Mouse (Mus musculus): Measurements from ENCODE around the gene Kiss1r.
"Not testable (repeated sequence)": the region's sequence is repeated elsewhere in the genome, so short reads cannot be mapped to it uniquely, and the experiment has no call there.

The Kiss1r gene

DNA sequence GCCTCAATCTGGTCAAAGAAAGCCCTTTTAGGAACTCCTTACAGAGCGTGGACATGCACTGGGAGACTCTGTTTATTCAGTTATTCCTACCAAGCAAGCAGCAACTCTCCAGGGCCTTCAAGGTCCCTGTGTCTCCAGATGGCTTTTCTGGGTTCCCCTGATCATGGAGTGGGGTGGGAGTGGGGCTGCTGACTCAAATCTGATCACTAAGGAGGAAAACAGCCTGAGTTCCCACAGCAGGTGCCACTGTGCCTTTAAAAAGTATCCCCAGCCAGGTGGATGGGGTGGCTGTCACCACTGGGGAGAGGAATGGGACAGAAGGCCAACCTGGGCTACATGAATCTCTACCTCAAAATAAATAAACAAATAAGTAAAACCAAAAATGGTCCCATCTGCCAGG is 26.2 kb downstream of the Kiss1r start:
- no peak for DNase-seq

DNA sequence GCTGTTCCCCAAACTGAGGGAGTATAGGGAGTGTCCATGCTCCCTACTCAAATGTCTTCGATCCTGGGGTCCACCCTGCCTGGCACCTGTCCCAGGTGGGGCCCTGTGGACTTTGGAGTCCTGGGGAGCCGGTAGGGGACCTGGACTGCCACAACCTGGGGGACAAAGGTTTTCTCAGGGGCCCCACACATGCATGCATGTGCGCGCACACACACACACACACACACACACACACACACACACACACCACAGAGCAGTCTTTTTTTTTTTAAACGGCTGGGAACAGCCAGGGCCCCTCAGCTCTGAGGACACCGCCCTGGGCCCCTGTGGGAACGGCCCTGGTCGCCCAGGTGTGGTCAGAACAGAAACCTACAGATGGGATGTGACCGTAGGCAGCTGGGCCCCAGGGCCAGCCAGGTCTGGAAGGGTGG is 26.7 kb downstream of the Kiss1r start:
- DNase-seq, result no peak

DNA sequence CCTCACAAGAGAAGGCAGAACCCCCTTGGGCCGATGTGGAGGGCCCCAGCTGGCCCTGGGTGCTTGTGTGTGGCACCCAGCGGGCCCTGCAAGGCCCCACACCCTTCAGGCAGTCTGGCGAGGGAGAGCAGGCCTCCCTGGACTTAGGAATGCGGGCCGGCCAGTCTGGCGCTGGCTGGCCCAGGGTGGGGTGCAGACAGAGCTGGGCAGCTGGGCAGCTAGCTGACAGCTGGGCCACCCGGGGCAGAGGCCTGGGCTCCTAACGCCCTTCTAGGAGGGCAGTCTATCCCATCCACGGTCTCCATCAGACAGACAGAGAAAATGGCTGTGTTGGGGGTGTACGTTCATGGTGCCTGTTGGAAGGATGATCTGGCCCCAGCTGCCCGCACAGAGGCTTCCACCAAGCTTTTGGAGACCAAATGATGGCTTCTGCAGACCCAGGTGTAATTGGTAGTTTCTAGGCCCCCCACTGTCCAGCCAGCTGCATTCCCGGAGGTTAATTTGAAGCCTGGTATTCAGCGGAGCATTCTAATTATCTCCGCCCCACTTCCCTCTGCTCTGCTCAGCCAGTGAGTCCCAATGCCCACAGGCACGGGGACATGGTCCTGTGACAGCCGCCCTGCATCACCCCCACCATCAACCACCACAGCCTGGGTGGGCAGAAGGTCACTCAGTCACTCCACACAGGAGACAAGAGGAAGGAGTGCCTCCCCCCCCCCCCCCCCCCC is 28.9 kb downstream of the Kiss1r start:
- no peak for DNase-seq

DNA sequence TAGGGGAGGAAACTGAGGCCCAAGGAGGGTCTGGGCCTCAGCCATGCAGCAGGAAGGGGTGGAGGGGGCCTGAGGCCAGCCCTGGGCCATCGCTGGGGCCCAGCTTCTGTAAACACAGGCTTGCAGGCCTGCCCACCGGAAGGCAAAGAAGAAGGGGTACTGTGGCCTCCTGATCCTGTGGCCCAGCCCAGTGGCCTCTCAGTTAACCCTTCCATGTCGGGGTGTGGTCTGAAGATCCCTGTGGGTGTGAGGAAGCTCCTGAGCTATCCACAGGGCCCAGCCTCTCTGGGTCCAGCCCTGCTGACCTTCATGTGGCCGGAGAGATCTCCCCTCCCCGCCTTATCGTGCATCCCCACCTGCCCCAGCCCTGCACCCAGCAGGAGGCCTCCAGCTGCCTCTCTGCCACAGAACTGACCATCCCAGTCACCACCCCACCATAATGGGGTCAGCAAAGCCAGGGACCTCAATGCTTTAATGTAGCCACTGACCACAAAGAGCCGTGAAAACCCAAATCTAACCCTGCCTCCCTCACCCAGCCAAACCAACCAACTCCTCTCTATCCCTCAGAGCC is 30.1 kb downstream of the Kiss1r start:
- no peak for DNase-seq

DNA sequence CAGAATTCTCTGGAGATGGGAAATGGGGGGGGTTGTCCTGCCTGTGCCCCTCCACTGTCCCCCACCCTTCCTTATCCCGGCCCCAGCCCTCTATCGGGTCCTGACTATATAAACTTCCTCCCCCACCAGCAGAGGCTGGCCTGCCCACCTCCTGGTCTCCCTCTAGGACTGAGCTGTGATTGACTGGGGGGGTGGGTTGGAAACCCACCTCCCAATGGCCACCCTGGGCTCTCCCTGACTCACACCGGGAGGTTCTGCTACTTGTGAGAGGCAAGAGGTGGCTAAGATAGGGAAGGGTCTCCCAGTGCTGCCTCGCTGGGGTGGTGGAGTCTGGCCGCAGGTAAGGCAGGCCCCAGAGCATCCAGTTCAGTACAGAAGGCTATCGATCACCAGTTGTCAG is 30.7 kb downstream of the Kiss1r start:
- no peak for DNase-seq

DNA sequence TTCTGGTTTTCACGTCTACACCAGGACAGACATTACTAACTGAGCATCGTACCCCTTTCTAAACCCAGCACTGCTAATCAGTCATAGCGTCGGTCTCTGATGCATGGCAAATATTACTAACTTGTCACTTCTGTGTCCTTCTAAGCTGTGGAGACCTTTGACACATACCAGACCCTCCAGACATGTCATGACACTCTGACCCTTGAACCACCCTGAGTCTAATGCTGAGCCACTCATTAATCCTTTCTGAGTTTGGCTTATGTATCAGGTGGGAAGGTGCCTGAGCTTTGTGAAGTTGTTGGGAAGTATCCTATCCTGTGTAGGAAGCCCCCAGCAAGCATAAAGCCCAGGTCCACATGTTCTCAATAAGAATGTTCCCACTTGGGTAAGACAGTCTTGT is 33.1 kb downstream of the Kiss1r start:
- no peak for DNase-seq

DNA sequence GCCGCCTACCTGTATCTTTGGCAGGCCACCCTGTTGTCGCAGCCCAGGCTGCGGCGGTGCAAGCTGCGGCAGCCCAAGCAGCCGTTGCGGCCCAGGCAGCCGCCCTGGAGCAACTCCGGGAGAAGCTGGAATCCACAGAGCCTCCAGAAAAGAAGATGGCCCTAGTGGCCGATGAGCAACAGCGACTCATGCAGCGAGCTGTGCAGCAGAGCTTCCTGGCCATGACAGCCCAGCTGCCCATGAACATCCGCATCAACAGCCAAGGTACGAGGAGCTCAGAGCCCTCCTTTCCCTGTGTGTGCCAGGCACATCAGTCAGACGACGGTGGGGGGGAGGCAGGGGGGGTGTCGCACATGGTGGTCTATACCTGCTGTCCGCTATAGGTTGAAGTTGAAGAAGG is 33.9 kb downstream of the Kiss1r start:
- no peak for DNase-seq

DNA sequence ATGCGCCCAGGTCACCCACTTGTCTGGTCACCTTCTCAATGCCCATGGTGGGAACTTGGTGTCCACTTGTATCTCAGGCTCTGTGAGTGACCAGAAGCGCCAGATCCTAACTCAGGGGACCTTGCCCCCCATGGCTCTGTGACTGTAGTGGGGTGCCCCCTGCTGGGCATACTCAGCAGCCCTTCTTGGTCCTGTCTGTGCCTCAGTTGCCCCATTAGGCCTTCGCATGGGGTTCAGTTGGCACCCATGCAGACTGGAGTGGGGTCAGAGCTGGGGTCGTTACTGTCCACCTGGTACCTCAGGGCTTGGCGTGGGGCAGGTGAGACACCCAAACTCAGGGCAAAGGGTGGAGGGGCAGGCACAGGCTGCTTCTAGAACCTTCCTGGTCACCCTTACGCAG is 37.2 kb downstream of the Kiss1r start:
- DNase-seq, result peak; percentile 64 to 66

DNA sequence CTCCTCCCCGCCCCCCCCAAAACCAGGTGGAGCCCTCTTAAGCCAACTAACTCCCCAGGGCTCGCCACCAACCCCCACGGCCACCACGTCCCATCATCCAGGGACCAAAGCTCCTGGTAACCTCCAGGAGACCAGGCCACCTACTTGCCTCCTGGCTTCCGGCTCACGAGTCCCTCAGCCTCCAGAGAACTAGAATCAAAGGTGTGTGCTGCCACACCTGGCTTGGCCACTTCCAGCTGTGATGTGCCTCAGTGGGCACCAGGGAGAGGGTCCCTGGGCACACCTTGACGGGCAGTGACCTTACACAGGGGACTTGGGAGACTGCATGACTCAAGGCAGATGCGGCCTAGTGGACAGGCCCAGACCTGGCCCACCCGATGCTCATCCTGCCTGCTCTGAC is 38.9 kb downstream of the Kiss1r start:
- DNase-seq, result no peak

DNA sequence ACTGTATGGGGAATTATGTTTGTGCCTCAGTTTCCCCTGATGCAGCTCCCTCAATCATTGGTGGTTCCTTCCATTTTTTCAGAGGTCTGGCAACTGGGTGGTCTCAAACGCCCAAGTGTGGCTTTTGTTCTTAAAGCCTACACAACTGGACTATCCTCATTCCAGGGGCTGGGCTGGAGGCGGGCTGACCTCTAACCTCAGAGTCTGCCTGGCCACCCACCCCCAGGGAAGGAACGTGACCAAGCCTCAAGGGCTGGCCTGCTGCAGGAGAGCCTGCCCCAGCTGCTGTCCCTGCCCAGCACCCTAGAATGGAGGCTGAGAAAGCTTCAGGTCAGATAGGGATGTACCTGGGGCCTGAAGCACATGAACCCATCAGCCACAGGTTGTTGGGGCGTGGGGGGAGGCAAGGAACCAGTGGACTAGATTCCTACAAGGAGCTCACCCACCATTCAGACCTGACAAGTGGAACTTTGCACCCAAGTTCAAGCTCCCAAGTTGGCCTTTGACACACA is 39.9 kb downstream of the Kiss1r start:
- DNase-seq, result no peak

DNA sequence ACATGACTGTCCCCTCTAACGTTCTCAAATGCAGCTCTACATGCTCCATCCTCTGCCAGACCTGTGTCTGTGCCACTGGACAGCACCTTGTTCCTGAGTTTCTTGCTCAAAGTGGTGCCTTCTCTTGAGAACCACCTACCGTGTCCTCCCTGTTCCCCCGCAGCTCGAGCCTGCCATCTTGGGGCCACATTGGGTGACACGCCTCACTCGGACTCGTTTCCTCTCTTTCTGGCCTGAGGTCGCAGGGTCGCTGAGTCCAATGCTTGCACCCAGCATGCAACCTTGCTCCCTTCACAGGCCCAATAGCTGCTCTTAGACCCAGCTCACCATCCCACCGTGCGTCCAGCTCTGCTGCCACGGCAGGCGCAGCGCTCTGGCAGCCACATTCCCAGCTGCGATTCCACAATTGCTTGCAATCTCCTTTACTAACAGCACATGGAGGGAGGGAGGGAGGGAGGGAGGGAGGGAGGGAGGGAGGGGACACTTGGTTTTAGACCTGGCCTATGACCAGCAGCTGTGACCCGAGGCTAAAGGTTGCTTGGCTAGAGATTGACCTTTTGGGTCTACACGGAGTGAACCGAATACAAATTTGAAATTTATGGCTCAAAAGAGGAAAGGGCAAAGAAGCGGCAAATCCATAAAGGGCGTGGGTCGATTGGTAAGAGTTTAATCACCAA is 41.5 kb downstream of the Kiss1r start:
- DNase-seq, result peak; percentile 90 to 92

DNA sequence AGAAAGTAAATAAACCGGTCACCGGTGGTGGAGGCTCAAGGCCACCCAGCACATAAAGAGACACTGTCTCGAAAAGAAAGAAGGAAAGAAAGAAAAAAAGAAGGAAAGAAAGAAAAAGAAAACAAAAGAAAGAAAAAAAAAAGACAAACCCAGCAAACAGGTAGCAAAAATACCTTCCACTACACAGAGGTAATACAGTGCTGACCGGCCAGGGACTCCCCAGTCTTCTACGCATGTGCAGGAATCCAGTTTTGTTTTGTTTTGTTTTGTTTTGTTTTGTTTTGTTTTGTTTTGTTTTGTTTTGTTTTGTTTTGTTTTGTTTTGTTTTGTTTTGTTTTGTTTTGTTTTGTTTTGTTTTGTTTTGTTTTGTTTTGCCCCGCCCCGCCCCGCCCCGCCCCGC is 42.6 kb downstream of the Kiss1r start:
- DNase-seq, result not testable (repeated sequence)

DNA sequence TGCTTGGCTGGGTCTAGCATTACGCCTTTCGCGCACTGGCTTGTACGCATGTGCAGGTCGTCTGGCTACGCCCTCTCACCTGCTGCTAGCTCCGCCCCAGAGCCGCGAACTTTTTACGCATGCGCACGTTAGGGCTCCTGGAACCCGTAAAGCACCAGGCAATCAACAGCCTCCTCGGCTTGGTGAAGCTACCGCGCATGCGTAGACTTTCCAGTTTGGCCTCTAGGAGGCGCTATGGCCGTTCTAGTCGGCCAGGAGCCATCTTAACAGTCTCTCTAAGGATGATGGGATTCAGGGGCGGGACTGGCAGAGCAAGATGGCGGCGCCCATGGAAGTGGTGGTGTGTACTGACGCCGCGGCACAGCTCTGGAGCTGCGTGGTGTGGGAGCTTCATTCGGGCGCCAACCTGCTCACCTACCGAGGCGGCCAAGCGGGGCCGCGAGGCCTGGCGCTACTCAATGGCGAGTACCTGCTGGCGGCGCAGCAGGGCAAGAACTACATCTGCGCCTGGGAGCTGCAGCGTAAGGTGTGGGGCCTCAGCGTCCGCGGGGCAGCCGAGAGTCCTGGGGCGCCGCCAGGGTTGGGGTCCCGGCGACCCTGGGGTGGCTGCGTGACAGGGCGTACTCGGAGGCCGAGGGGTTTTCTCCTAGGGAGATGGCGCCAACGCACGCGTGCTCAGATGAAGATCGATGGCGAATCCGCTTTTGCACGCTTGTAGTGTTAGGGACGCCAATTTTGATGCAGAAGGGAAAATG is 43.3 kb downstream of the Kiss1r start, which contains the start of gene Wdr18:
TSS of gene Wdr18 (plus strand) at position 306 of the 755 bp plus-strand sequence.
- DNase-seq, result peak; percentile 99

DNA sequence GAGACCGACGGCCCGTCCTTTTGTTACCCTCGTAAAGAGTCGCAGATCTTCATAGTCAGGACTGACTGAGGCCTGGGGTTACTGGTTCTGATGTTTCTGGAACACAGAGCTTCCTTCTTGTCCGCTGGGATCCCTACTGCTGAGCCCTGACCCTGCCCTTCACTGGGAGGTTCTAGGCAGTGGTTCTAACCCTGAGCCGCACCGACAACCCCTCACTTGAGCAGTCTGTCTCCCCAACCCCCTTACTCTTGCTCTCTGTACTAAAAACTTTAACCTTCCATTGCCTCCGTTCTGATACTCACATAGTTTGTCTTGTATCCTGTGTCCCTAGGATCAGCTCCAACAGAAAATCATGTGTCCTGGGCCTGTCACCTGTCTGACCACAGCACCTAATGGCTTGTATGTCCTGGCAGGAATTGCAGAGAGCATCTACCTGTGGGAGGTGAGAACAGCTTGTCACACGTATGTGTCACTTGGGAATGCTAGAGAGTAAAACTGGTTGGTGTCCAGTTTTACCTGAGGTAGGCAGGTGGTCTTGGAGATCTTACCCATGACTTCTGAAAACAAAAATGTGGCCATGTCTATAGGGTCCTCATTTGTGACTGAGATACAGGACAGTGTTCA is 44.0 kb downstream of the Kiss1r start:
- no peak for DNase-seq

DNA sequence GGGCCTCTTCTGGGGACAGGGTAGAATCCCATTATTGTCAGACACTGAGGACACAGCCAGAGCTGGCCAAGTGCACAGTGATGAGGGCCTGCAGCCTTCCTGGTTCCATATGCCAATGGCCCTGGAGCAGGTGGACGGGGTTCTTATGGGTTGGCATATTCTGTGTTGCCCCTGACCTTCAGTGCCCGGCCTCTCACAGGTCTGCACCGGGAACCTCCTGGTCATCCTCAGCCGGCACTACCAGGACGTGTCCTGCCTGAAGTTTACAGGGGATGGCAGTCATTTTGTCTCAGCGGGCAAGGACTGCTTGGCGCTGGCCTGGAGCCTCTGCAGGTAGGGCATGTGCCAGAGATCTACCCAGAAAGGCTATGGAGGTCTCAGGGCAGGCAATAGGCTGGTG is 48.0 kb downstream of the Kiss1r start:
- no peak for DNase-seq

DNA sequence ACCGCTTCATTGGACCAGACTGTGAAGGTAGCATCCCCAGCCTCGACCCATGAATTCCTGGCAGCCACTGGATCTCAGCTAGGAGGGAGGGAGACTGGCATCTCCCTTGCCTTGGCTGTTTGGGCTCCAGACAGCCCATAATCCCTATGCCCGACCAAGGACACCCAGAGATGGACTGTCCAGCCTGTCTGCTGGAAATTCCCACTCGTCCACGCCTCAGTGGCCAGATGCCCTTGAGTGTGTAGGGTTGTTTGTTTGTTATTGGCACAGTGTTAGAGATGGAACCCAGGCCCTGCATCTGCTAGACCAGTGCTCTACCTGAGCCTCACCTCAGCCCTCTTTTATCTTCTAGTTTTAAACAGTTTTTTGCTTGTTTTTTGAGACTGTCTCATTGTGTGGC is 48.6 kb downstream of the Kiss1r start:
- no peak for DNase-seq

DNA sequence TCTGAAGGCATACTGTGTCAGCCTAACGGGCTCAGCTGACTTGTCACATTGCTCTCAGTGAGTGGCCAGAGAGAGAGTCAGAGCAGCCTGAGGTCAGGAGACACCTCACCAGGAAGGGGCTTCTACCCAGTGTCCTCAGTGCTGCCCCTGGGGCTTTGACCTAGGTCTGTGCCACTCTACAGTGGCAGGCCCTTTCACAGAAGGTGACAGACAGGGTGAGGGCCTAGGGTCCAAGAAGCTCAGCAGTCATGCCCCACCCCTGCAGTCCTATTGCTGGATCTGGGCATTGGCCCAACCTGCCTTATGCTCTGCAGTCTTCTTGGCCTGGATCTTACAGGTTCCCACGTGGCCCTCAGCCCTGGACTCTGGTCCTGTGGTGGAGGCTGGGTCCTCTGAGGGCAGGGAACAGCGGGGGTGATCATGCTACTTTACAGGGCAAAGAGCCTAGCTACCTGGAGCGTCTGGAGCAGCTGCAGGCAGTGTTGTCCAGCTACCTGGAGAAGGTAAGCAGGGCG is 50.2 kb downstream of the Kiss1r start:
- DNase-seq, result no peak

DNA sequence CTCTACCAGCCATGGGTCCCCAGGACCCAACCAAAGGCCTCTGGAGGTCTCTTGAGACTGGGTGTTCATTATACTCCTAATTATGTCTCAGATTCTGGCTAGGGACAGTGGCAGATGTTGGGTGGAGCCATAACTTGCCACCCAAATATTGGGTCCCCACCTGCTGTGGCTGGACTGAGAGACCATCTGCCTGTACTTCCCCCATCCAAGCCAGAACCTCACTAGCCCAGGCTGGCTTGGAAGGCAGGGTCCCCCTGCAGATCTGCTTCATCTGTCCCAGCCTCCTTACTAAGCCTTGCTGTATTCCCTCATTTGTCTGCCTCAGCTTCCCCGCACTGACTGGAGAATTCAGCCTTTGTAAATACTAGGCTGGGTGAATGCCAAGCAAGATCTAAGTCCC is 51.4 kb downstream of the Kiss1r start:
- DNase-seq, result no peak

DNA sequence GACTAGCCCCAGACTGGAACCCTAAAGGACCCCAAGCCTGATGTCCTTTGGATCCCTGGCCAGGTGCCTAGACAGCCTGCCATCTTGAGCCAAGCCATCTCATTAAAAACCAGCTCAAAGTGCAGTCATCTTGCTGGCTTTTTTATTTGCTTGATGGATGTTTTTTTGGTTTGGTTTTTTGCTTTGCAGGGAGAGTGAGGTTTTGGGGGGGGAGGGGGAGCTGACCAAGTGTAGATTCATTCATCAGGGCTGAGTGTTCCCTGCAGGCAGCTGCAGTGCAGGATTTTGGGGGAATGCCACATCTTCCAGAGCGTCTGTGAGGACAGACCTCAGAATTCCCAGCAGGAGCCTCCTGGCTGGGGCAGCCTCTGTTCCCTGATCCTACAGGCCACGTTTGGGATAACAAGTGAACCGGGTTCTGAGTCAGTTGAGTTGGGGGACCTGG is 52.4 kb downstream of the Kiss1r start:
- DNase-seq, result no peak

DNA sequence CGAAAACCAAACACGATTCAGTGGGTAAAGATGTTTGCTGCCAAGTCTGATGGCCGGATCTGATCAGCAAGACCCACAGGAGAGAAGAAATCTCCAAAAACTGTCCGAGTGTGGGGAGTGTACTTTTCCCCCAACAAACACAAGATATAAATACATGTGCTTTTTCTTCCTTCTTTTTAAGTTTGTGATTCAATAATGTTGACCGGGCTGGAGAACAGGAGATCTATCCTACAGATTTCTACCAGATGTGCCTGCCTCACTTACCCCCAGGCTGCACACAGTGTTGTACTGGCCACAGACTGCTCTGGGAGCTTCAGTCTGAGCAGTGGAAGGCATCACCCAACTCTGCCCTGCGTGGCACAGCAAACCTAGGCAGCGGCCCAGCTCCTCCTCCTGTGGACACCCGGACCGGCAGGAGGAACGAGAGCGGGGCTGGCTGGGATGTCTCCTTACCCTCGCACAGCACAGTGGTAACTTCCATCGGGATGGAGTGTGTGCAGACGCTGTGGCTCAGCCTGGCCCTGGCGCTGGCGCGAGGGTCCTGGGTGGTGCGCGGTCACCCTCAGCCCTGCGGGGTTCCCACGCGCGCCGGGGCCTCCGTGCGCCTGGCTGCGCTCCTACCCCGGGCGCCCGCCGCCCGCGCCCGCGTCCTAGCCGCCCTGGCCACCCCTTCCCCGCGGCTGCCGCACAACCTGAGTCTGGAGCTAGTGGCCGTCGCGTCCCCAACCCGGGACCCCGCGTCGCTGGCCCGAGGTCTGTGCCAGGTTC is 53.8 kb downstream of the Kiss1r start, which contains the start of gene Grin3b:
TSS of gene Grin3b (plus strand) at position 301 of the 768 bp plus-strand sequence.
- DNase-seq, result no peak

DNA sequence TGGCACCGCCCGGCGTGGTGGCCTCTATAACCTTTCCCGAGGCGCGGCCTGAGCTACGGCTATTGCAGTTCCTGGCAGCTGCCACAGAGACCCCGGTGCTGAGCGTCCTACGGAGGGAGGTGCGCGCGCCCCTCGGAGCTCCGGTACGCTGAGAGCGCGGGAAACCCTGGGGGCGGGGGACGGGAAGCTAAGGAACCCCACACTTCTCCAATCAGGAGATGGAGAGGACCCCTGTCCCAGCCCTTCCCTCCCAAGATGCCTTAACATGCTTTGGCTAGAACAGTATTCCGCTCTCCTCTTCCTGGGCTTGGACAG is 54.4 kb downstream of the Kiss1r start:
- DNase-seq, result no peak
